Mouse (Mus musculus): Measurements from ENCODE around the gene Mlec.
A peak's percentile ranks its signal among the peaks of the same experiment; 100 is the strongest.
"Not testable (repeated sequence)": the region's sequence is repeated elsewhere in the genome, so short reads cannot be mapped to it uniquely, and the experiment has no call there.

The Mlec gene

GRCm38 (mm10) chr5:115152132-115152956 lies 5.6 kb downstream of the Mlec start:
- DNase-seq (ENCODE audit: low read depth, low spot score) = peak; percentile 52

DNA sequence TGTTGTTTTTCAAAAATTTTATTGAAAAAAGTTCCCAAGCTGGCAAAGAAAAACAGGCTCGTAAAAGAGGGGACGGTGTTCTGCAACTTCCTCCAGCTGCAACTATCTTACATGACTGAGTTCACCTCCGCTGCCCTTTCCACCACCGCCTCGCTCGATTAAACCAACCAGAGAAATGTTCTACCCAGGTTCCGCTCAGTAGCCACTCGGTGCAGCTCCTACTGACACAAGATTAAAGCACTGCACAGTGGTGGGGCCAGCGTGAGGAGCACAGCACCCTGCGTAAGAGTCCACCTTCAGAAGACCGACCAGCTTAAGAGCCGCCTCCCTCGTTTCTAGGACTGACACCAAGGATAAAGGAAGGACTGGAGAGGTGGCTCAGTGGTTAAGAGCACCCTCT lies 6.5 kb downstream of the Mlec start:
- no peak for DNase-seq (ENCODE audit: low read depth, low spot score)

GRCm38 (mm10) chr5:115150991-115151390 lies 7.0 kb downstream of the Mlec start:
- DNase-seq (ENCODE audit: low read depth, low spot score) = no peak

- no peak for DNase-seq (ENCODE audit: low read depth, low spot score)
Observed at GRCm38 (mm10) chr5:115149675-115150459, 8.1 kb downstream of the Mlec start.

DNA sequence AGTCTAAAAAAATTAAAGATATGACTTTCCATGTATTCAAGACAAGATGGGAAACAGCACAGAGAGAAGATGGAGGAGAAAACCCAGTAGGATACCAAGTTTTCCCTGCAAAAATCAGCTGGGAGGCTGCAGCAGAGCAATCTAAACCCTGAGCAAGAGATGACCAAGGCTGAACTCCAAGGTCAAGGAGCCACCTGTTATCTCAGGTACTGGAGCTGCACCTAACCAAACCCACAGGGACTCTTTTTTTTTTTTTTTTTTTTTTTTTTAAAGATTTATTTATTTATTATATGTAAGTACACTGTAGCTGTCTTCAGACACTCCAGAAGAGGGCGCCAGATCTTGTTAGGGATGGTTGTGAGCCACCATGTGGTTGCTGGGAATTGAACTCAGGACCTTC lies 9.1 kb downstream of the Mlec start:
- DNase-seq (ENCODE audit: low read depth, low spot score) = not testable (repeated sequence)

GRCm38 (mm10) chr5:115148378-115148777 lies 9.6 kb downstream of the Mlec start:
- DNase-seq (ENCODE audit: low read depth, low spot score) = no peak

DNA sequence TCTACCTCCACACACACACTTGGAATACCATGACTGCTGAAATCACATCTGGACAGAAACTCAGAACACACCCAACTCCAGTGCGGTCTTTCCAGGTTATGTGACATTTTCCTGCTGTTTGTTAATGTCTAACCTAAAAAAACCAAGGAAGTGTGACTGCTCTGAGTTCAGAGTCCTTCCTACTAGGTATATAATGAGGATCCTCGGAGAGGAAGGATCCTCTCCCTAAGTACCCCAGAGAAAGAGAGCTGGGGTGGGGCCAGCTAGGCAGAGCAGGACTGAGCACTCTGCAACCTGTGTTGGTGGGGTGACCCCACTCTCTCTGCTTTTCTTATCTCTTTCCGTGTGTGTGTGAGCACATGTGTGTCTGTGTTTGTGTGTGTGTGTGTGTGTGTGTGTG lies 10.6 kb downstream of the Mlec start:
- DNase-seq (ENCODE audit: low read depth, low spot score) = no peak

DNA sequence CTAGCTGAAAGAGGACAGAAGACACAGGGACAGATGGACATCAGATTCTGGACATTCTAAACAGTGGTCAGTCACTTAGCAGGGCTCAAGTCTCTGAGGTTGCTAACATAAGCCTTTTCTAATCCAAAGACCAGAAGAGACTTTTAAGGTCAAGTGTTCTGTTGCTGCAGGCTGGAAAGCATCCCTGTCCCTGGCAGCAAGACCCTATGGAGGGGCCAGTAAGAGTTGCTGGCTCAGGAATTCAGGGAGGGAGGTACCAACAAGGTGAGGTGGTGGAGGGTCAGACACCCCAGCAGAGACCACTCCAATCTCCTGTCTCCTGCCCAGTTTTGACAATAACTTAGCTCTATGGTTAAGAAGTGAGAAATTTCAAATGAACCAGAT lies 11.2 kb downstream of the Mlec start:
- DNase-seq (ENCODE audit: low read depth, low spot score) = no peak

DNA sequence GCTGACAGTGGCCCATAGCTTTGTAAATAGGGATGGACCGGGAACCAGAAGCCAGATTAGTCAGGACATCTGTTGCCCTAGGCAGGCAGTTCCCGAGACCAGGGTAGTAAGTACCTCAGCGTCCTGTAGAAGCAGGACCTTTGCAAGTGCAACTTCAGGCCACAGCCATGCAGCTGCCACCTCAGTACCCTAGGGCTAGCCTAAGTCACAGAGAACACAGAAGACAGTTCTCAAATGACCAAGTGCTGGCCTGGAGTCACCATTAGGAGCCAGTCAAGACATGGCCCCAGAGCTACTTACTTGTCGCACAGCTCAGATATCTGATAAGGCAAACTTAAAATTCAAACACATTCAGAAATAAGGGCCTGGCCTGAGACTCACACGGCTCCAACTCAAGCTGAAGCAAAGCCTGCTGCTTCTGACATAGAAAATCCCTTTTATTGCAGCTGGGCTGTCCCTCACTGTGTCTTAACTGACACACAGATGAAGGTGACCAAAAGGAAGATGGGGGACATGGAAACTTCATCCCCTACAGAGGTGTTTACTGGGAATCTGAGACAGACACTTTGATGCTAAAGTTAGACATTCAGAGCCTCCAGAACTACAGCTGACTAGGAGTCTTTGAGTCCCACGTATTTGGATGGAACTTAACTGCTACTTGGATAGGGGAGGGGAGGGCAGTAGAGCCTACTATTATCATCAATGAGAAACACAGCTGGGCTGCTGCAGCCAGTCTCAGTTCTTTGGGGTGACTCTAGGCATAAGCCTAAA lies 11.8 kb downstream of the Mlec start:
- DNase-seq (ENCODE audit: low read depth, low spot score) = no peak

- peak; percentile 81 for DNase-seq (ENCODE audit: low read depth, low spot score)
Observed at GRCm38 (mm10) chr5:115145253-115145968, 12.6 kb downstream of the Mlec start.

GRCm38 (mm10) chr5:115144471-115144870 lies 13.5 kb downstream of the Mlec start:
- no peak for DNase-seq (ENCODE audit: low read depth, low spot score)

- no peak for DNase-seq (ENCODE audit: low read depth, low spot score)
Observed at GRCm38 (mm10) chr5:115143552-115143951, 14.4 kb downstream of the Mlec start.

- DNase-seq (ENCODE audit: low read depth, low spot score) = peak; percentile 49
Observed at GRCm38 (mm10) chr5:115142166-115142697, 15.7 kb downstream of the Mlec start.

GRCm38 (mm10) chr5:115140726-115141125 lies 17.3 kb downstream of the Mlec start:
- DNase-seq (ENCODE audit: low read depth, low spot score) = peak; percentile 92

DNA sequence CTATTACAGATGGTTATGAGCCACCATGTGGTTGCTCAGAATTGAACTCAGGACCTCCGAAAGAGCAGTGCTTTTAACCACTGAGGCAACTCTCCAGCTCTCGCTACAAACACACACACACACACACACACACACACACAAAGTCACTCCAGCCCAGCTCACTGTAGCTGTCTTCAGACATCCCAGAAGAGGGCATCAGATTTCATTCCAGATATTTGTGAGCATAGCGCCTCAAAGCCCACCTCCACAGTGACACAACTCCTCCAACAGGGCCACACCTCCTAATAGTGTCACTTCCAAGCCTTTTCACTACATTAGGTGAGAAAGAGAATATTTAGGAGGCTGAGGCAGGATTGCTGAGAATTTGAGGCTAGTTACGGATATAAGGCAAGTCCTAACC lies 18.9 kb downstream of the Mlec start:
- no peak for DNase-seq (ENCODE audit: low read depth, low spot score)

- peak; percentile 84 for DNase-seq (ENCODE audit: low read depth, low spot score)
Observed at GRCm38 (mm10) chr5:115134234-115135165, 23.5 kb downstream of the Mlec start, which contains the start of gene Unc119b. Gene Unc119b (minus strand): TSS chr5:115134975.

DNA sequence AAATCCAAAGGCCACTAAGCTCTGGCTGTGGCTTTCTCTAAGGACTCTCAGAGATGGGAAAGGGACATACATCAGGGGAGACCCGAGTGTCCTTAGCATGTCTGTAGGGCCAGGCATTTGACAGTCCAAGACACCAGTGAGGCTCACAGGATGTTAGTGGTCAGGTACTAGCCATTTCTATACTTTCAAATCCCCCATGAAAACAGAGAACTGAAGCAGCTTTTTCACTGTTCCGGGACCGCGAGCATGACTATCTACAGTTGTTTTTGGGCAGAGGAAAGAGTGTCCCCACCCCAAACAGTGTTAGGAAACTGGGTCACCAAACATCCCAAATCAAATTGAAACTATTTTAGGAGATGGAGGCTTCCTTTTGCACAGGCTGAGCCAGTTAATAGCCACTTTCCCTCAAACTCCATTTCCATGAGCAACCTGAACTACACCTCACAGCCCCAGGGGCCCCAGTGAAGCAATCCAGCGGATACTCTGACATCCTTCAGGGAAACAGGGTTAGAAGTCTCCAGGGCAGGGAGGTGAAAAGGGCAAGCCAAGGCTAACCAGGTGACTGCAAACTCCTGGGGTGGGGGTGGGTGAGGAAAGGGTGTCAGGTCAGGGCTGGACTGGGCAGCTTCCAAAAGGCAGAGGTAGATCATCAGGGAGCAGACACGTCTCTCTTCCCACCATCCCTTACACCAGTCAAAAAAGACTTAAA lies 24.5 kb downstream of the Mlec start:
- no peak for DNase-seq (ENCODE audit: low read depth, low spot score)

- DNase-seq (ENCODE audit: low read depth, low spot score) = no peak
Observed at GRCm38 (mm10) chr5:115132465-115132864, 25.5 kb downstream of the Mlec start.

GRCm38 (mm10) chr5:115129328-115129727 lies 28.7 kb downstream of the Mlec start:
- DNase-seq (ENCODE audit: low read depth, low spot score) = no peak

All from ES-CJ7 (cell line).